Mouse (Mus musculus): Measurements from ENCODE around the gene Astn2.

DNA sequence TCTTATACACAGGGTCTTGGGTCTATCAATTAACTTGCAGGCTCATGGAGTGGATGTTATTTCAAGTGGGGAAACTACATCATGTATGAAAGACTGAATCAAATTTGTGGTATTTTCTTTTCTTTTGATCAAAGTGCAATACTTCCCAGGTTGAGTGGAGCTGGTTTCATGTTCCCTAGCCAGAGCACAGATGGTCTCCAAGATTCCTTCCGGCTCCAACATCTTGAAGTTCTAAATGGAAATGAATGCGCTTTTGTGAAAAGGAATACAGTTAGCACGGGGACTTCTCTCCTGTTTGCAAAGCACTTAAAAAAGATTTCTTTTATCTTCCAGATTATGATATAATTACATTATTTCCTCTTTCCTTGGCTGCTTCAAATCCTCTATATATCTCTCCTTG is 278.2 kb downstream of the Astn2 start:
- TF ChIP-seq POLR2A (IDR thresholded peaks at IDR 0.05; ENCODE audit: borderline replicate concordance, low read depth, low read length): no peak
- no peak for TF ChIP-seq CTCF (IDR thresholded peaks at IDR 0.05; ENCODE audit: low read depth, low read length)
